Mouse (Mus musculus) megakaryocyte, embryonic 14.5 days (primary cell): ENCODE results near the gene Kcnb1.

Experiments
- FLI1 ChIP-seq: IDR thresholded peaks from 2 replicates; pipeline ENCODE4 v1.6.1; 2012; ENCODE audit warnings: low read length, inconsistent platforms, mixed read lengths
- GATA1 ChIP-seq: IDR thresholded peaks from 3 replicates; pipeline ENCODE4 v1.6.1; 2012; ENCODE audit warnings: mixed read lengths, low read length, inconsistent platforms, borderline replicate concordance

DNA sequence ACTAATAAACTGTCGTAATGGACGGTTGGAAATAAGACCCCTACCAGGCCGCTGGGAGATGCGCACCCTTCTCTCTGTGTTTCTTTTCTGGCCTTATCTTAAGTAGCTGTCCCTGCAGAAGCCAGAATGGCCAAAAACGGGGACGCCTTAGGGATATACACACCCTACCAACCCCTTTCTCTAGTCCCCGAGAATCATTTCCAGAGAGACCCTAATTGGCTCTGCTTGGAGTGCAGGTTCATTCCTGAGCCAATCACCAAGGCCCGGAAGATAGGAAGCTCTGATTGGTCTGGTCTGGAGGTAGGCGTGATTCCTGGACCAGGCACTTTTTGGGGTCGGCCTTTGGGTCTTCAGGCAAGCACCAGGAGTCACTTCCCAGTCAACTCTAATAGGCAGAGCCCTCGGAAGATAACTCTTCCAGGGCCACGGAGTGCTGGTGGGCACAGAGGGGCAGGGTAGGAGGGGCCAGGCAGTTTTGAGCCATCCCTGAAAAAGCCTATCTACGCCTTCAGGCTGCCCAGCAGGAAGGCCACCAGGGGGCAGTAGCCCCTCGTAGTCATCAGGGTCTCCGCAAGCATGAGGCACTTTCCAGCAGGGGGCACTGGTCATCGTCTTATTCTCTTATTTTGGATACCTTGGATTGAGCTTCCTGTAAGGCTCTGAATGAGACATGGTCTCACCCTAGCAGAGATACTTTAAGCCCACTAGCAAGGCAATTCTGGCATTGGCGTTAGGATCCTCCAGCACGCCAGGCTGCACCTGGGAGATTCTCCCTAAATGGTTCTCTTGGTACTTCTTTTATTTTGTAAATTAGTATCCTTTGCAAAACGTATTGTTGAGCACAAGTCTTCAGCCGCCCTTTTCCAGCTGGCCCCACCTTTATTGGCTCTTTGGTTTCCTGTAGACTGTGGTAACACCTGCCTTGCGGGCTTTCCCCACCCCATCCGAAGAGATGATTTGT lies 118.0 kb downstream of the Kcnb1 start:
- TF ChIP-seq GATA1 (no peak), FLI1 (no peak)
